9 mouse cellular contexts compared by ENCODE assay signal in the genomic region with DNA sequence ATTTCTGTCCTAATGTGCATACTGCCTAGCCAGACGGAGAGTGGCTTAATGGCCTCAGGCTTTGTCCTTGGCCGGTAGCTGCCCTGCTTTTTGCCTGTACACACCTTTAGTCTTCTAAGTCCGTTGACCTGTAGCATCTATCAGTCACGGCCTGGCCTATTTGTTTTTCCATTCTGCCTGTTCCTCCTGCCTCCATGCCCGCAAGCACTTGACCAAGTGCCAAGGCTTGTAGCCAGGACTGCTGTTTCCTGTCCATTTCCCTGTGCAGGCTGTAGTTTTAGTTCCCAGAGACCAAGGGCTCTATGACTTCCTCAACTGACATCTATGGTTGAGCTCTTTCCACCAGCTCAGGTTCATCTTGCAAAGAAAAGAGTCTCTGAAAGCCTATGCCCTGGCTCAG.
DNase-seq lines count a peak whose midpoint lies in the region; ATAC-seq and TF ChIP-seq lines count a peak whose summit lies in the region.
"Had no signal": no experiment of that assay in that cellular context is flagged by ENCODE, and none has a peak within 500 bp of the region (broad histone marks: within the 10 kb centered on the region; RNA-seq: fewer than 3 reads in every experiment).

No protein-coding gene starts in this region.

- H3K4me2 ChIP-seq in midbrain, postnatal 0 days (ENCODE audit: low read depth, low read length, poor library complexity, severe bottlenecking), result no peak overlapping the region
- H3K4me2 ChIP-seq: hindbrain, embryonic 15.5 days had no signal

- H3K4me3 ChIP-seq in midbrain, postnatal 0 days (ENCODE audit: low read depth, low read length), result no peak overlapping the region
- no peak overlapping the region for H3K4me3 ChIP-seq in midbrain, embryonic 10.5 days
- H3K4me3 ChIP-seq: hindbrain, embryonic 15.5 days had no signal

- DNase-seq in midbrain, postnatal 0 days (ENCODE audit: low spot score), result peak; percentile 19
- DNase-seq in midbrain, embryonic 10.5 days (ENCODE audit: low spot score), result no peak
- DNase-seq in cerebellum, adult 9-11 months, result peak; percentile 68
- peak; percentile 17 for DNase-seq in heart, postnatal 25 days (ENCODE audit: low spot score)
- DNase-seq in lung, postnatal 4 days, result peak; percentile 41 to 68
- no peak for DNase-seq in left cerebral cortex, postnatal 36 days (ENCODE audit: low spot score in 2 of 2)
- DNase-seq in yolk sac, embryonic 10.5 days (ENCODE audit: low spot score), result no peak

- H3K4me1 ChIP-seq in midbrain, postnatal 0 days (ENCODE audit: insufficient read depth, low read length), result no peaks in the 10 kb centered on the region
- no peaks in the 10 kb centered on the region for H3K4me1 ChIP-seq in midbrain, embryonic 10.5 days
- H3K4me1 ChIP-seq: hindbrain, embryonic 15.5 days had no signal

- H3K27me3 ChIP-seq in midbrain, postnatal 0 days (ENCODE audit: insufficient read depth, low read length), result no peaks in the 10 kb centered on the region
- H3K27me3 ChIP-seq in midbrain, embryonic 10.5 days (ENCODE audit: low read depth, poor library complexity, severe bottlenecking), result no peaks in the 10 kb centered on the region
- H3K27me3 ChIP-seq: hindbrain, embryonic 15.5 days had no signal

- no peaks in the 10 kb centered on the region for H3K9me3 ChIP-seq in midbrain, postnatal 0 days (ENCODE audit: low read length)
- H3K9me3 ChIP-seq in midbrain, embryonic 10.5 days (replicated peaks), result no peaks in the 10 kb centered on the region
- H3K9me3 ChIP-seq: hindbrain, embryonic 15.5 days had no signal

- no peaks in the 10 kb centered on the region for H3K36me3 ChIP-seq in midbrain, postnatal 0 days (ENCODE audit: insufficient read depth, low read length)
- H3K36me3 ChIP-seq in midbrain, embryonic 10.5 days, result no peaks in the 10 kb centered on the region

- H3K27ac ChIP-seq in midbrain, postnatal 0 days (ENCODE audit: low read depth, low read length), result no peak overlapping the region
- H3K27ac ChIP-seq in midbrain, embryonic 10.5 days (replicated peaks), result no peak overlapping the region
- H3K27ac ChIP-seq: hindbrain, embryonic 15.5 days had no signal

- 80% methylated on average over 5 of the region's 5 CpGs for WGBS in midbrain, postnatal 0 days
- 91% methylated on average over 5 of the region's 5 CpGs for WGBS in midbrain, embryonic 10.5 days

- no peak overlapping the region for H3K9ac ChIP-seq in midbrain, postnatal 0 days (replicated peaks; ENCODE audit: low read length, poor library complexity, severe bottlenecking)
- H3K9ac ChIP-seq: hindbrain, embryonic 15.5 days had no signal

- ATAC-seq in midbrain, postnatal 0 days (ENCODE audit: low FRiP score), result no peak
- no peak for ATAC-seq in activated CD4-positive, CD25-positive, alpha-beta regulatory T cell, adult 4 months

- no peak for TF ChIP-seq CTCF in midbrain, postnatal 0 days (IDR thresholded peaks at IDR 0.05)

- intact Hi-C loops in heart, postnatal 25 days (cut with DNase I), result no loop called here
- intact Hi-C loops in left cerebral cortex, postnatal 36 days (cut with DNase I), result no loop called here

Comparison
In these comparisons a context has a peak if more than half of its experiments do, and no peak if none do; other contexts are left out.
1. DNase-seq: peak in midbrain, postnatal 0 days (single experiment), cerebellum, adult 9-11 months (single experiment), heart, postnatal 25 days (single experiment) and lung, postnatal 4 days (2 of 2); none in midbrain, embryonic 10.5 days (single experiment), left cerebral cortex, postnatal 36 days (0 of 2) and yolk sac, embryonic 10.5 days (single experiment).